In genomic region chr11:62646495-62646843, GRCm38 (mm10) we compare ENCODE assay signal across 9 mouse cellular contexts. TPM values are rescaled to one million over a fixed set of nuclear protein-coding genes. Genes with fewer than 3 reads are reported as not detected.
A peak's percentile ranks its signal among the peaks of the same experiment; 100 is the strongest.
DNase-seq lines count a peak whose midpoint lies in the region; ATAC-seq and TF ChIP-seq lines count a peak whose summit lies in the region.
"Had no signal": no experiment of that assay in that cellular context is flagged by ENCODE, and none has a peak within 500 bp of the region (broad histone marks: within the 10 kb centered on the region; RNA-seq: fewer than 3 reads in every experiment).

No protein-coding gene starts in this region.

- H3K4me3 ChIP-seq in heart, postnatal 0 days (ENCODE audit: low read depth, low read length), result peak overlapping the region; percentile 73
- peak overlapping the region; percentile 87 for H3K4me3 ChIP-seq in hindbrain, embryonic 15.5 days
- peak overlapping the region; percentile 81 for H3K4me3 ChIP-seq in midbrain, embryonic 13.5 days (replicated peaks)

- H3K9me3 ChIP-seq in heart, postnatal 0 days (replicated peaks; ENCODE audit: control insufficient read depth, low read length), result no peaks in the 10 kb centered on the region
- H3K9me3 ChIP-seq in hindbrain, embryonic 15.5 days, result no peaks in the 10 kb centered on the region
- H3K9me3 ChIP-seq in midbrain, embryonic 13.5 days, result no peaks in the 10 kb centered on the region

- H3K27me3 ChIP-seq in heart, postnatal 0 days (ENCODE audit: control insufficient read depth, insufficient read depth, low read length), result no peaks in the 10 kb centered on the region
- no peaks in the 10 kb centered on the region for H3K27me3 ChIP-seq in hindbrain, embryonic 15.5 days
- H3K27me3 ChIP-seq in midbrain, embryonic 13.5 days, result no peaks in the 10 kb centered on the region

- no peak for TF ChIP-seq EP300 in heart, postnatal 0 days (IDR thresholded peaks at IDR 0.05; ENCODE audit: low read depth)

- no peak for DNase-seq in heart, postnatal 0 days (ENCODE audit: low spot score)
- no peak for DNase-seq in heart, postnatal 14 days
- no peak for DNase-seq in adrenal gland, postnatal 10 days
- no peak for DNase-seq in T-cell, adult 2 months (ENCODE audit: low spot score)
- DNase-seq: cerebellum, adult 8-10 months had no signal

- H3K4me2 ChIP-seq in heart, postnatal 0 days (ENCODE audit: low read depth, low read length), result peak overlapping the region; percentile 96
- H3K4me2 ChIP-seq in hindbrain, embryonic 15.5 days, result peak overlapping the region; percentile 93
- peak overlapping the region; percentile 99 for H3K4me2 ChIP-seq in midbrain, embryonic 13.5 days (replicated peaks)

- no peak for TF ChIP-seq CTCF in heart, postnatal 0 days (IDR thresholded peaks at IDR 0.05; ENCODE audit: low read depth)

- peaks cover 59% of the 10 kb centered on the region for H3K4me1 ChIP-seq in heart, postnatal 0 days (ENCODE audit: control insufficient read depth, insufficient read depth)
- H3K4me1 ChIP-seq in hindbrain, embryonic 15.5 days (replicated peaks), result peaks cover 63% of the 10 kb centered on the region
- peaks cover 61% of the 10 kb centered on the region for H3K4me1 ChIP-seq in midbrain, embryonic 13.5 days (replicated peaks)

- H3K36me3 ChIP-seq in heart, postnatal 0 days (replicated peaks; ENCODE audit: control insufficient read depth, insufficient read depth, low read length), result no peaks in the 10 kb centered on the region
- H3K36me3 ChIP-seq in hindbrain, embryonic 15.5 days, result no peaks in the 10 kb centered on the region
- no peaks in the 10 kb centered on the region for H3K36me3 ChIP-seq in midbrain, embryonic 13.5 days

- intact Hi-C loops in heart, postnatal 14 days (cut with DNase I), result no loop called here

- peak overlapping the region; percentile 74 for H3K9ac ChIP-seq in heart, postnatal 0 days (replicated peaks; ENCODE audit: low read depth, low read length)
- peak overlapping the region; percentile 32; the same call in 1 of the 2 replicates for H3K9ac ChIP-seq in hindbrain, embryonic 15.5 days
- peak overlapping the region; percentile 52 for H3K9ac ChIP-seq in midbrain, embryonic 13.5 days (replicated peaks)

- 6% methylated on average over 4 of the region's 4 CpGs for WGBS in heart, postnatal 0 days
- 25% methylated on average over 4 of the region's 4 CpGs for WGBS in hindbrain, embryonic 15.5 days
- WGBS in midbrain, embryonic 13.5 days, result 37% methylated on average over 4 of the region's 4 CpGs

- H3K27ac ChIP-seq in heart, postnatal 0 days (ENCODE audit: low read depth), result peak overlapping the region; percentile 95
- peak overlapping the region; percentile 56 for H3K27ac ChIP-seq in hindbrain, embryonic 15.5 days (replicated peaks)
- H3K27ac ChIP-seq in midbrain, embryonic 13.5 days, result peak overlapping the region; percentile 56; the same call in 1 of the 2 replicates

- ATAC-seq in heart, postnatal 0 days (ENCODE audit: insufficient read depth, low read depth), result no peak
- peak; percentile 7; the same call in 1 of the 2 replicates for ATAC-seq in common myeloid progenitor, adult 5-6 weeks (replicated peaks; ENCODE audit: low read depth, poor library complexity, severe bottlenecking)
- no peak for ATAC-seq in hindbrain, embryonic 15.5 days (ENCODE audit: low FRiP score, low read depth)
- no peak for ATAC-seq in midbrain, embryonic 13.5 days
- ATAC-seq in erythroid progenitor cell, adult 5-6 weeks (replicated peaks; ENCODE audit: low FRiP score, poor library complexity, severe bottlenecking), result no peak

RNA-seq across cellular contexts. Expression of gene Lrrc75a, which starts 1.9 kb away (rescaled TPM):
- 33.6 and 33.9 TPM in 2 replicates for total RNA-seq in heart, postnatal 0 days (2014; rRNA removed; ENCODE audit: low replicate concordance)
- polyA plus RNA-seq in heart, postnatal 0 days (2015; fragmentation: Nextera tagmentation; extraction: Ambion mirVana), result 9.3 and 9.6 TPM in 2 replicates
- 1 to 10 TPM; 6.3 to 7.9 TPM for total RNA-seq in heart, postnatal 14 days (2021)
- 1.8 and 6.9 TPM in 2 replicates for total RNA-seq in common myeloid progenitor, adult 5-6 weeks (2017)
- 12.4 and 12.9 TPM in 2 replicates for polyA plus RNA-seq in hindbrain, embryonic 15.5 days (2015; fragmentation: Nextera tagmentation; extraction: Ambion mirVana)
- 8.2 and 11.4 TPM in 2 replicates for polyA plus RNA-seq in midbrain, embryonic 13.5 days (2015; fragmentation: Nextera tagmentation; extraction: Ambion mirVana)
- total RNA-seq in adrenal gland, postnatal 10 days (2021), result 10 to 100 TPM; 28.1 to 29.6 TPM
- 2.9 TPM in 1 of 2 replicates, not detected in the other for total RNA-seq in erythroid progenitor cell, adult 5-6 weeks (2015; ENCODE audit: low replicate concordance)
- total RNA-seq in erythroid progenitor cell, adult 5-6 weeks (2017; ENCODE audit: low replicate concordance), result 0.53 TPM in 1 of 2 replicates, not detected in the other

RNA-seq across cellular contexts. Expression of gene Mmgt2, which starts 2.0 kb away (rescaled TPM):
- total RNA-seq in heart, postnatal 0 days (2014; rRNA removed; ENCODE audit: low replicate concordance), result 11.1 and 36.0 TPM in 2 replicates
- 38.9 and 40.6 TPM in 2 replicates for polyA plus RNA-seq in heart, postnatal 0 days (2015; fragmentation: Nextera tagmentation; extraction: Ambion mirVana)
- total RNA-seq in heart, postnatal 14 days (2021), result 10 to 100 TPM in 1 of 2 experiments, 1 to 10 TPM in 1; 10.0 to 10.3 TPM
- 13.0 and 28.6 TPM in 2 replicates for total RNA-seq in common myeloid progenitor, adult 5-6 weeks (2017)
- 23.7 and 26.4 TPM in 2 replicates for polyA plus RNA-seq in hindbrain, embryonic 15.5 days (2015; fragmentation: Nextera tagmentation; extraction: Ambion mirVana)
- polyA plus RNA-seq in midbrain, embryonic 13.5 days (2015; fragmentation: Nextera tagmentation; extraction: Ambion mirVana), result 23.0 and 25.2 TPM in 2 replicates
- 10 to 100 TPM; 23.2 to 28.2 TPM for total RNA-seq in adrenal gland, postnatal 10 days (2021)
- 1.8 and 3.8 TPM in 2 replicates for total RNA-seq in erythroid progenitor cell, adult 5-6 weeks (2015; ENCODE audit: low replicate concordance)
- 3.0 and 4.5 TPM in 2 replicates for total RNA-seq in erythroid progenitor cell, adult 5-6 weeks (2017; ENCODE audit: low replicate concordance)
